Mouse (Mus musculus): ENCODE measurements around the gene Snrpa1. TPM values are rescaled to one million over a fixed set of nuclear protein-coding genes. Genes with fewer than 3 reads are reported as not detected.
A peak's percentile ranks its signal among the peaks of the same experiment; 100 is the strongest.

Snrpa1 gene
- polyA plus RNA-seq, 1 experiment from 2014 or later = 159 TPM

DNA sequence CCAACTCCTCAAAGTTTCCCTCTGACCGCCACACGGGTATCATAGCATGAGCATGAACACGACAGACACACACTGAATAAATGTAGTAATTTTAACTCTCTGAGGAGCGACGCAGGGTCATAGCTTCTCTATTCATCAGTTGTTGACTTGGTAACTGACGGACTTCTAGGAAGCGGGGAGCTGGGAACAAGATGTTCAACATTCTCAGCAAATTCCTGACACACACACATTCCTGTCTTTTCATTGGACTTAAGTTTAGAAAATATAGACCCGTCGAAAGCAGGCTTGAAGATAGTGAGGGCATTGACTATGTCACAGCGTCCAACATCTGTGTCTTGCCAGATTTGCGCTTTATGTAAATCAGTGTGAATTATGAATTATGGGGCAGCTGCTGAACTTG lies 48.4 kb downstream of the Snrpa1 start:
- Histone ChIP-seq H3K27ac (no peak overlapping the region), H3K9me3 (no peaks in the 10 kb centered on the region), H3K36me3 (no peaks in the 10 kb centered on the region), H3K4me3 (replicated peaks) (no peak overlapping the region), H3K4me1 (replicated peaks) (peaks cover 25% of the 10 kb centered on the region), H3K27me3 (peaks cover 9% of the 10 kb centered on the region; the same call in 1 of the 2 replicates), H3K9ac (replicated peaks) (no peak overlapping the region), H3K4me2 (replicated peaks) (no peak overlapping the region)
- WGBS = 85% methylated on average over 11 of the region's 11 CpGs
- ATAC-seq = no peak

GRCm38 (mm10) chr7:66107930-66108329 lies 49.1 kb downstream of the Snrpa1 start:
- WGBS = 13% methylated on average over 7 of the region's 7 CpGs
- no peak for ATAC-seq

GRCm38 (mm10) chr7:66108961-66109854 lies 50.4 kb downstream of the Snrpa1 start, which contains the start of gene Chsy1:
TSS of gene Chsy1 (plus strand) at chr7:66109515.
- Histone ChIP-seq H3K4me1 (replicated peaks) (peaks cover 37% of the 10 kb centered on the region), H3K4me3 (replicated peaks) (peak within 1 kb of the TSS; percentile 93), H3K9me3 (no peaks in the 10 kb centered on the region), H3K27me3 (peaks cover 9% of the 10 kb centered on the region; the same call in 1 of the 2 replicates), H3K9ac (replicated peaks) (peak within 1 kb of the TSS; percentile 97), H3K27ac (peak within 1 kb of the TSS; percentile 95), H3K36me3 (no peaks in the 10 kb centered on the region), H3K4me2 (replicated peaks) (peak within 1 kb of the TSS; percentile 95)
- under 1% methylated on average over 98 of the region's 123 CpGs for WGBS
- ATAC-seq = peak; percentile 91

More at GRCm38 (mm10) chr7:66107930-66108329, 49.1 kb downstream of the Snrpa1 start:
- no peak overlapping the region for H3K4me2 ChIP-seq (replicated peaks)
- no peaks in the 10 kb centered on the region for H3K36me3 ChIP-seq
- H3K4me3 ChIP-seq (replicated peaks) = no peak overlapping the region
- H3K27ac ChIP-seq = no peak overlapping the region
- H3K9ac ChIP-seq (replicated peaks) = no peak overlapping the region
- H3K4me1 ChIP-seq (replicated peaks) = peaks cover 30% of the 10 kb centered on the region
- peaks cover 9% of the 10 kb centered on the region; the same call in 1 of the 2 replicates for H3K27me3 ChIP-seq
- H3K9me3 ChIP-seq = no peaks in the 10 kb centered on the region

DNA sequence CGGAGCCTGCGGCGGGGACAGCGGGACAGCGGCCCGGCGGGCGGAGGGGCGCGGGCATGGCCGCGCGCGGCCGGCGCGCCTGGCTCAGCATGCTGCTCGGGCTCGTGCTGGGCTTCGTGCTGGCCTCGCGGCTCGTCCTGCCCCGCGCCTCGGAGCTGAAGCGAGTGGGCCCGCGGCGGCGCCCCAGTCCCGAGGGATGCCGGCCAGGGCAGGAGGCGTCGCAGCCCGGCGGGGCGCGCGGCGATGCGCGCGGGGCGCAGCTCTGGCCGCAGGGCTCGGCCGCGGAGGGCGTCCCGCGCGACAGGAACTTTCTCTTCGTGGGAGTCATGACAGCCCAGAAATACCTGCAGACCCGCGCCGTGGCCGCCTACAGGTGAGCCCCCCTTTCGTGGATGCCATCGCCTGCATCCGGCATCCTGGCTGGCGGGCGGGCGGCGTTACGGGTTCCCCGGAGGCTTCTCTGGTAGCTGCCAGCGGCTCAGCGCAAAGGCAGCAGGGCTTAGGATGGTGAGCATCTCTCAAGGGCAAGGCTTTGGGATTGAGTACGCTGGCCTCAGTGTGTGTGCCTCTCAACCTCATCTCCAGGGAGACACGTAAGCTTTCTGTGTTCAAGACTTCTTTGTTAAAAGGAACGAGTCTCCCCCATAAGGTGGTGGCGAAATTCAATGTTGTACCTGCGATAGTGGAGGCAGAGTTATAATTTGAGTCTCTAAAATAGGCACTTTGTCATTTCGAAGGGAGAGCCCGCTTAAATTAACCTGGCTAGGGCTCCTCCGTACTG lies 51.2 kb downstream of the Snrpa1 start:
- under 1% methylated on average over 72 of the region's 77 CpGs for WGBS
- no peaks in the 10 kb centered on the region for H3K9me3 ChIP-seq
- ATAC-seq = peak; percentile 72

DNA sequence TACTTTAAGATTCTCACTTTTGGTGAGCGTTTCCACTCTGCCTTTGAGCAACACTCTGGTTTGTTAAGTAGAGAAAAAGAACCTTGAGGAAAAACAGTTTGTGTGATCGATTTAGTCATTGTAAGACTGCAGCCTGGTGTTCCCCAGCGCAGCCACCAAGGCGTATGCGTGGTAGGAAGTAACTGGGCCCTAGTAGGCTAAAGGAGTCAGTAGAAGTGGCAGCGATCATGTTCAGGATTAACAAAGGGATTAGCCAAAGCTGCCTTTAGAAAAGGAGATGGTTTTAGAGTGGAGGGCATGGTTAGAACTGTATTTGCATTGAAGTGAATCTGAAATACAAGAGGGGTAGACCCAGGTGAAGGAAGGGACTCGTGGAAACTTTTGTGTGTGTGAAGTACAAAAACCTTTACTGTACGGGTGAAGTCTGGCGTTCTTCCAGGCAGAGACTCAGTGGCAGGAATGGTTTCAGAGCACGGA lies 51.9 kb downstream of the Snrpa1 start:
- peak overlapping the region; percentile 97 for H3K9ac ChIP-seq (replicated peaks)
- peaks cover 51% of the 10 kb centered on the region for H3K4me1 ChIP-seq (replicated peaks)
- under 1% methylated on average over 10 of the region's 10 CpGs for WGBS
- peak overlapping the region; percentile 93 for H3K4me3 ChIP-seq (replicated peaks)
- peak overlapping the region; percentile 95 for H3K4me2 ChIP-seq (replicated peaks)
- peak overlapping the region; percentile 95 for H3K27ac ChIP-seq
- no peaks in the 10 kb centered on the region for H3K9me3 ChIP-seq
- no peak for ATAC-seq
- peaks cover 9% of the 10 kb centered on the region; the same call in 1 of the 2 replicates for H3K27me3 ChIP-seq
- no peaks in the 10 kb centered on the region for H3K36me3 ChIP-seq

More for the DNA sequence above, 51.2 kb downstream of the Snrpa1 start:
- peak overlapping the region; percentile 95 for H3K4me2 ChIP-seq (replicated peaks)
- peaks cover 9% of the 10 kb centered on the region; the same call in 1 of the 2 replicates for H3K27me3 ChIP-seq
- H3K36me3 ChIP-seq = no peaks in the 10 kb centered on the region
- H3K27ac ChIP-seq = peak overlapping the region; percentile 95
- H3K4me1 ChIP-seq (replicated peaks) = peaks cover 45% of the 10 kb centered on the region
- H3K4me3 ChIP-seq (replicated peaks) = peak overlapping the region; percentile 93
- H3K9ac ChIP-seq (replicated peaks) = peak overlapping the region; percentile 97

DNA sequence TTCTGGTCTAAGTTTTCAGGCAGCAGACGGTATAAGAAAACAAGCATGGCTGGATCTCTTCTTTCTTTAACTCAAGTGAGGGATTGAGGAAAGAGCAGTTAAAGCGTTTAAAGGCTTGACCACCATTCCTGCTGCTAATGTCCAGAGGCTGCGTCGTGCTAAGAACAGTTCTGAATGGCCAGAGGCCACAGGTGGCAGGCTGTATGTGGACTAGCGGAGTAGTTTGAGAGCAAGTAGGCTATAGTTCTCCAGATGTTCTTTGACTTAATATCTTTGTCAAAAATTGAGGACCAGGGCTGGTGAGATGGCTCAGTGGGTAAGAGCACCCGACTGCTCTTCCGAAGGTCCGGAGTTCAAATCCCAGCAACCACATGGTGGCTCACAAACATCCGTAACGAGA lies 52.4 kb downstream of the Snrpa1 start:
- WGBS = 60% methylated on average over 10 of the region's 10 CpGs
- peaks cover 9% of the 10 kb centered on the region; the same call in 1 of the 2 replicates for H3K27me3 ChIP-seq
- peak overlapping the region; percentile 97 for H3K9ac ChIP-seq (replicated peaks)
- no peaks in the 10 kb centered on the region for H3K36me3 ChIP-seq
- peak overlapping the region; percentile 95 for H3K4me2 ChIP-seq (replicated peaks)
- peaks cover 56% of the 10 kb centered on the region for H3K4me1 ChIP-seq (replicated peaks)
- ATAC-seq = no peak
- H3K27ac ChIP-seq = no peak overlapping the region
- H3K9me3 ChIP-seq = no peaks in the 10 kb centered on the region
- peak overlapping the region; percentile 93 for H3K4me3 ChIP-seq (replicated peaks)

DNA sequence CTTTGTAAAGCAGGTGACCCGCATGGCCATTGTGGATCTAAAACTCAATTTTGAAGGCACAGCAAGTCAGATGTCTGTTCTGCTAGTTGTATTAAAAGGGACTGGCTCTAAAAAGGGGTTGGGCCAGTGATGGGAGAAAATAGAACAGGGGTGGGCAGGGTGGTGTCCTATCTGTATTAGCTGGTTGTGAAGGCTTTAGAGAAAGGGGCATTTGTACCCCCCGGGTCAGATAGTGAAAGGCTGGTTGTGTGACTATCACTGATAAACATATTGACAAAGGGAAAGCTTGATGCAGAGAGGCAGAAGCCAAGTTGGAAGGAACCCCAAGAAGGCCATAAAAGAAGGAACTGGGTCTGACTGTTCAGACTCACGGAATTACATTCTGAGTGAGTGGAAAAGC lies 54.8 kb downstream of the Snrpa1 start:
- H3K36me3 ChIP-seq = no peaks in the 10 kb centered on the region
- H3K9me3 ChIP-seq = no peaks in the 10 kb centered on the region
- no peak overlapping the region for H3K9ac ChIP-seq (replicated peaks)
- H3K4me1 ChIP-seq (replicated peaks) = peaks cover 62% of the 10 kb centered on the region
- 92% methylated on average over 3 of the region's 3 CpGs for WGBS
- H3K27ac ChIP-seq = no peak overlapping the region
- no peak for ATAC-seq
- no peak overlapping the region for H3K4me3 ChIP-seq (replicated peaks)
- H3K27me3 ChIP-seq = no peaks in the 10 kb centered on the region
- H3K4me2 ChIP-seq (replicated peaks) = no peak overlapping the region

DNA sequence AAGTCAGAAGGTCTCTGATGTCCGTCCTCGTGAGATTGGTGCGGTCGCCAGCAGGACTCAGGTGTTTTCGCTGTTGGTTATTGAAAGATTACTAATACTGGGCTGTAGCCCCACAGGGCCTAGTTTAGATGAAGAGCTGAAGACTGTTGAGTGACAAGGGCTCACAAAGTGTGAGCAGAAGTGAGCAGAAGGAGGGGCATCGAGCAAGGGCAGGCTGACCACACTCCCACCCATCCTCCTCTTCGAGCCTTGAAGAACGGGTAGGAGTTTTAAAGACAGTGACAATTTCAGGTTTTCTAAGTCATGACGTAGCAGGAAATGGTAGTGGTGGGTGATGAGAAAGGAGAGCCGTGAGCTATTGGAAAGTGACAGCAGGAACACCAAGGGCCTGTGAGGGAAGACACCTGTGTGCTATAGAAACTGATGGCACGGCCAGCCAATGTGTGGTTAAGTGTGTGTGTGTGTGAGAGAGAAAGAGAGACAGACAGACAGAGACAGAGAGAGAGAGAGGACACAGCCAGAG lies 57.1 kb downstream of the Snrpa1 start:
- WGBS = 84% methylated on average over 11 of the region's 11 CpGs
- Histone ChIP-seq H3K27ac (no peak overlapping the region), H3K4me2 (replicated peaks) (no peak overlapping the region), H3K9me3 (no peaks in the 10 kb centered on the region), H3K4me1 (replicated peaks) (peaks cover 71% of the 10 kb centered on the region), H3K36me3 (no peaks in the 10 kb centered on the region), H3K9ac (replicated peaks) (no peak overlapping the region), H3K27me3 (no peaks in the 10 kb centered on the region), H3K4me3 (replicated peaks) (no peak overlapping the region)
- no peak for ATAC-seq

- Histone ChIP-seq H3K4me1 (replicated peaks) (peaks cover 70% of the 10 kb centered on the region), H3K4me2 (replicated peaks) (no peak overlapping the region), H3K27me3 (no peaks in the 10 kb centered on the region), H3K36me3 (no peaks in the 10 kb centered on the region), H3K9me3 (no peaks in the 10 kb centered on the region), H3K27ac (no peak overlapping the region), H3K9ac (replicated peaks) (no peak overlapping the region), H3K4me3 (replicated peaks) (no peak overlapping the region)
- ATAC-seq = no peak
- WGBS = 79% methylated on average over 8 of the region's 8 CpGs
These were observed 58.2 kb downstream of the Snrpa1 start for GRCm38 (mm10) chr7:66116906-66117482.

- Histone ChIP-seq H3K36me3 (no peaks in the 10 kb centered on the region), H3K9ac (replicated peaks) (no peak overlapping the region), H3K4me3 (replicated peaks) (no peak overlapping the region), H3K4me2 (replicated peaks) (no peak overlapping the region), H3K27ac (no peak overlapping the region), H3K4me1 (replicated peaks) (peaks cover 64% of the 10 kb centered on the region), H3K9me3 (no peaks in the 10 kb centered on the region), H3K27me3 (no peaks in the 10 kb centered on the region)
- no peak for ATAC-seq
- WGBS = 97% methylated on average over 3 of the region's 3 CpGs
These were observed 59.2 kb downstream of the Snrpa1 start for GRCm38 (mm10) chr7:66118046-66118445.

GRCm38 (mm10) chr7:66118796-66119195 lies 60.0 kb downstream of the Snrpa1 start:
- peaks cover 57% of the 10 kb centered on the region for H3K4me1 ChIP-seq (replicated peaks)

More at GRCm38 (mm10) chr7:66118796-66119195, 60.0 kb downstream of the Snrpa1 start:
- Histone ChIP-seq H3K9me3 (no peaks in the 10 kb centered on the region), H3K27ac (no peak overlapping the region), H3K36me3 (no peaks in the 10 kb centered on the region), H3K4me3 (replicated peaks) (no peak overlapping the region), H3K4me2 (replicated peaks) (no peak overlapping the region), H3K27me3 (no peaks in the 10 kb centered on the region), H3K9ac (replicated peaks) (no peak overlapping the region)
- WGBS = 75% methylated on average over 7 of the region's 7 CpGs
- ATAC-seq = no peak
